Mouse (Mus musculus) forebrain, embryonic 16.5 days (tissue): ENCODE measurements around the gene Gxylt2. TPM values are rescaled to one million over a fixed set of nuclear protein-coding genes. Genes with fewer than 3 reads are reported as not detected.

Experiments
- ATAC-seq: fragments of 200-750 bp; cut with Nextera tagmentation; 2 replicates; pipeline ENCODE4 v1.8.0; 2017; ENCODE audit warnings: mild to moderate bottlenecking, moderate library complexity
- H3K27ac ChIP-seq: fragments of 300-500 bp; sonication (generic); 2 replicates; pipeline ENCODE4 v1.5.1; 2014; ENCODE audit warnings: low read length, control low read depth
- H3K27me3 ChIP-seq: fragments of 300-500 bp; sonication (generic); replicated peaks from 2 replicates; pipeline ENCODE4 v1.6.1; 2014; ENCODE audit warnings: low read length; ENCODE audit not compliant: control insufficient read depth, insufficient read depth
- H3K36me3 ChIP-seq: fragments of 300-500 bp; sonication (generic); 2 replicates; pipeline ENCODE4 v1.6.1; 2014; ENCODE audit not compliant: control insufficient read depth, insufficient read depth
- H3K4me1 ChIP-seq: fragments of 300-500 bp; sonication (generic); replicated peaks from 2 replicates; pipeline ENCODE4 v1.6.1; 2014; ENCODE audit warnings: low read length; ENCODE audit not compliant: control insufficient read depth, insufficient read depth
- H3K4me2 ChIP-seq: fragments of 300-500 bp; sonication (generic); 2 replicates; pipeline ENCODE4 v1.6.1; 2014; ENCODE audit warnings: mild to moderate bottlenecking, low read length, control low read depth
- H3K4me3 ChIP-seq: fragments of 300-500 bp; sonication (generic); replicated peaks from 2 replicates; pipeline ENCODE4 v1.5.1; 2014; ENCODE audit warnings: mild to moderate bottlenecking, low read length, control low read depth
- H3K9ac ChIP-seq: fragments of 300-500 bp; sonication (generic); replicated peaks from 2 replicates; pipeline ENCODE4 v1.6.1; 2014; ENCODE audit warnings: low read depth, low read length, control low read depth
- H3K9me3 ChIP-seq: fragments of 300-500 bp; sonication (generic); 2 replicates; pipeline ENCODE4 v1.6.1; 2016; ENCODE audit warnings: low read length; ENCODE audit not compliant: control insufficient read depth
- WGBS: fragments of 180-500 bp; shearing (Covaris S2); extraction: QIAGEN DNeasy Blood & Tissue Kit; methylation state at CpG from one replicate; pipeline ENCODE4 v1.1.7; 2014; 5-methylcytosine and 5-hydroxymethylcytosine counted together
- polyA plus RNA-seq: library from polyadenylated mRNA; unstranded; fragments of >200 nt; fragmentation: Nextera tagmentation; extraction: Ambion mirVana; gene quantifications from 2 replicates; pipeline ENCODE4 v1.2.1, GENCODE M21; 2015

Gxylt2 gene
- polyA plus RNA-seq: 0.60 and 1.0 TPM in 2 replicates

DNA sequence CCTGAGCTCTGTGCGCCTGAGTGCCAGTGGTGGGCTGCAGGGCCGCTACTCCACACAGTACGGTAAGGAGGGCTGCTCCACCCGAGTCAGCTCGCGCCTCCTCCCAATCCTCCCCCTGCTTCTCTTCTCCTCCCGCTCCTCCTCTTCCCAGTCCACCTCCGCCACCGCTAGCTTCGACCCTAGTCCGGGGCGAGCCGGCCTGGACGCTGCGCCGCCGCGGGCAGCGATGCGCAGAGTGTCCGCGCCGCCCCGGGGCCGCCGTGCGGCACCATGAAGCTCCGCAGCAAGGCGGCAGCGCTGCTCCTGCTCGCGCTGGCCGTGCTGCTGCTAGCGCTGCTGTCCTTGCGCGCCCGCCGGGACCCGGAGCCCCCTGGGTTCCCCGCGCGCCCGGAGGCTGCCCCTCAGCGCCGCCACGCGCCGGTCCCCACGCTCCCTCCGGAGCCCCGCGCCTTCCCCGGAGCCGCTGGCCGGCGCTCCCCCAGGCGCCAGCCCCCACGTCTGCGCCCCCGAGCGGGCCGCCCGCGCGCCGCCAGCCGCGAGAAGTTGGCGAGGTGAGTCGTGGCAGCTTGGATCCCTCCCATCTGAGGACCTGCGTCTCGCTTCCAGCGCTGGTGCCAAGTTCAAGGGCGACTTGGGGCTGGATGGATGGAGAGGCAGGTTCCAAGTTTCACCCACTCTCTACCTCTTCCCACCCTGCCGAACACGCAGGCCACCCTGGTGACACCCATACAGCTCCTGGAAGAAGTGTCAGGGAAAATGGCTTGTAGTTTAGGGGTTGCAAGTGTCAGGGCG is at the start of gene Gxylt2:
Gene Gxylt2 (plus strand): TSS at position 161 of the 792 bp plus-strand sequence.
- WGBS: under 1% methylated on average over 55 of the region's 77 CpGs
- H3K27me3 ChIP-seq: peaks cover 17% of the 10 kb centered on the region; the same call in 1 of the 2 replicates
- H3K4me2 ChIP-seq: peak within 1 kb of the TSS; percentile 92
- H3K4me3 ChIP-seq: peak within 1 kb of the TSS; percentile 71
- peak within 1 kb of the TSS; percentile 68 for H3K9ac ChIP-seq
- H3K27ac ChIP-seq: no peak within 1 kb of the TSS
- H3K9me3 ChIP-seq: no peaks in the 10 kb centered on the region
- H3K4me1 ChIP-seq: peaks cover 15% of the 10 kb centered on the region
- ATAC-seq: peak; percentile 92
- H3K36me3 ChIP-seq: no peaks in the 10 kb centered on the region

DNA sequence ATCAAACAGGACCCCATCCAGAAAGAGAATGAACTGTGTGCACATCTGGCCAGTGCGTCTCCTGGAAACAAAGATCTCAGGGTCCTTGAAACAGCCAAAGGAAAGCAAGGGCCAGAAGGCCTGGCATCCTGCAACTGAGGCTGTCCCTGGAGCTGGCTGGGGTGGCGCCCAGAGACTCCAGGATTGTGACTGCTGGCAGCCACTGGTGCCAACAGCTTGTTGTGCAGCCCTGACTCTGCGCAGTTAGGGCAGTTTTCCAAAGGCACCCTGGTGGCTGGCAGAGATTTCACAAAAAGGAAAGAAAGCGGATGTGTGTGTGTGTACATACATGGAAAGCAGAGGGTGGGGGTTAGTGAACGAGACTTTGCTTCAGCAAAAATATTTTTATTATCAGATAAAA is 44.1 kb upstream of the Gxylt2 start:
- Histone ChIP-seq H3K36me3 (no peaks in the 10 kb centered on the region; the same call in 1 of the 2 replicates), H3K4me3 (no peak overlapping the region), H3K27ac (no peak overlapping the region; the same call in 1 of the 2 replicates), H3K4me1 (peaks cover 12% of the 10 kb centered on the region), H3K9ac (no peak overlapping the region), H3K27me3 (no peaks in the 10 kb centered on the region), H3K4me2 (0 out of 2 replicates have a peak overlapping the region, but pooled peaks have one; percentile 6), H3K9me3 (no peaks in the 10 kb centered on the region)
- peak; percentile 88 for ATAC-seq
- 40% methylated on average over 5 of the region's 5 CpGs for WGBS

DNA sequence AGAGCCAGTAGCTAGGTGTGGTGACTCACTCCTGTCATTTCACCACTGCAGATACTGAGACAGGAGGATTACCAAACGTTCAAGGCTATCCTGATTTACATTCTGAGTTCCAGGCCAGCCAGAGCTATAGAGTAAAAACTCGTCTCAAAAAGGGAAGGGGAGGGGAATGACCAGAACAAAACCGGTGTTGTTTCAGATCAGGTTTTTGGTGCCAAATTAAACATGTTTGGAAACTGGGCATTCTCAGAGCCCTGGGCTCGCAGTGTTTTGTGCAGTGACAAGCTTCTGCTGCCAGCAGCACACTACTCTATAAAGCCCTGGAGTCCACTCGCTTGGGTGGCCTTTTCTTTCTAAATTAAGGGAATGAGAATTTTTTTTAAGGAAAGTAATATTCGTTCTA is 42.3 kb upstream of the Gxylt2 start:
- peak; percentile 32; the same call in 1 of the 2 replicates for ATAC-seq

DNA sequence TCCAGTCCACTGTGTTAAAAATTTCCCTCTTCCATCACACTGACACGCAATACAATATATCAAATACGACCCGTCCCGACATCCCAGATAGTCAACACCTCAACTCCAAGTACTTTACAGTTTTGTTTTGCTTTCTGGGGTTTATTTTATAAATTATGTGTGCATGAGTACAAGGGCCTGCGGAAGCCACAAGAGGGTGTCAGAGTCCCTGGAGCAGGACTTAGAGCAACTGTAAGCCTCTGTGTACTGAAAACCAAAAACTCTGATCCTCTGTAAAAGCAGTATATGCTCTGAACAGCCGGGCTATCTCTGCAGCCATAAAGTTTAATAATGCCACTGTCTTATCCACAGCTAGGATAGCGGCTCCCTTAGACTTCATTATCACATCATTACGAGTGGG is 36.9 kb upstream of the Gxylt2 start:
- Histone ChIP-seq H3K4me2 (no peak overlapping the region), H3K36me3 (no peaks in the 10 kb centered on the region; the same call in 1 of the 2 replicates), H3K4me3 (no peak overlapping the region), H3K27me3 (peaks cover 4% of the 10 kb centered on the region; the same call in 1 of the 2 replicates), H3K9me3 (no peaks in the 10 kb centered on the region), H3K27ac (no peak overlapping the region), H3K4me1 (peaks cover 10% of the 10 kb centered on the region), H3K9ac (no peak overlapping the region)
- no peak for ATAC-seq
- 88% methylated on average over 8 of the region's 8 CpGs for WGBS

More for the DNA sequence above, 42.3 kb upstream of the Gxylt2 start:
- WGBS: 51% methylated on average over 6 of the region's 6 CpGs
- no peak overlapping the region for H3K4me2 ChIP-seq
- no peaks in the 10 kb centered on the region for H3K9me3 ChIP-seq
- H3K27ac ChIP-seq: no peak overlapping the region
- no peaks in the 10 kb centered on the region for H3K27me3 ChIP-seq
- no peak overlapping the region for H3K4me3 ChIP-seq
- H3K36me3 ChIP-seq: no peaks in the 10 kb centered on the region; the same call in 1 of the 2 replicates
- peaks cover 12% of the 10 kb centered on the region for H3K4me1 ChIP-seq
- H3K9ac ChIP-seq: no peak overlapping the region

DNA sequence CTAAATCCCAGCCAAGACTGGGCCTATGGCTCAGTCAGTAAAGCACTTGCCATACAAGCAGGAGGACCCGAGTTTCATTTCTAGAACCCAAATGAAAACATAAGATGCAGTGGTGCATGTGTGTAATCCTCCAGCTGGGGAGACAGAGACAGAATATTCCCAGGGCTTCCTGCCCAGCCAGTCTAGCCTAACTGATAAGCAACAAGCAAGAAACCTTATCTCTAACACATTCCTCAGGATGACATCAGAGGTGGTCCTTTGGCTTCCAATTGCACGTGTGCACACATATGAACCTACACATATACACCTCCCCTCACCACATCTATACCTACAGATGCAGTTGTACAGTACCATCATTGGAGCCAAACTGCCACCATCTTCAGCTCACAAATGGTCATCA is 35.7 kb upstream of the Gxylt2 start:
- H3K36me3 ChIP-seq: no peaks in the 10 kb centered on the region; the same call in 1 of the 2 replicates
- no peak overlapping the region for H3K4me3 ChIP-seq
- ATAC-seq: no peak
- no peaks in the 10 kb centered on the region for H3K9me3 ChIP-seq
- no peak overlapping the region for H3K4me2 ChIP-seq
- H3K27ac ChIP-seq: no peak overlapping the region
- WGBS: 88% methylated on average over 2 of the region's 2 CpGs
- peaks cover 4% of the 10 kb centered on the region; the same call in 1 of the 2 replicates for H3K27me3 ChIP-seq
- no peak overlapping the region for H3K9ac ChIP-seq
- peaks cover 10% of the 10 kb centered on the region for H3K4me1 ChIP-seq

DNA sequence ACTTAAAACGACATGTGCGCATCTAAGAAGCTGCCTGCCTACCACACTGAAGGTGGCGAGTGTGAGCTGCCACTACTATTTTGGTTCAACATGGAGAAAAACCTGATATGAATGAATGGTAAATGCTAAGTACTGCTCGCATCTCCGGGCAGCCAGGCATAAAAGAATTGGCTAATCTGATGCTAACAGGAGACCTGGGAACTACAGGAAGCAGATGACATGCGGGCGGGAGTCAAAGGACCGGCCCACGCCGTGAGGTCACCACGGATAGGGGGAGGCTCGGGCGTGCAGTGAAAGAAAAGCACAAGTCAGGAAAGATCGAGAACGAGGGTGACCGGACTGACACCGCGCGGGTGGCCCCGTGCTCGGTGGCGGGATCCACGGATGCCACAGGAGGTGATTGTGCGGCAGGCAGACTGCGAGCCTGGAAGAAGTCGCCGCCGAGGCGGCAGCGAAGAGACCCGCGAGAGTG is 34.1 kb upstream of the Gxylt2 start:
- Histone ChIP-seq H3K27me3 (peaks cover 4% of the 10 kb centered on the region; the same call in 1 of the 2 replicates), H3K36me3 (no peaks in the 10 kb centered on the region), H3K4me2 (peak overlapping the region; percentile 99), H3K4me1 (peaks cover 10% of the 10 kb centered on the region), H3K4me3 (peak overlapping the region; percentile 82), H3K9ac (peak overlapping the region; percentile 54), H3K9me3 (no peaks in the 10 kb centered on the region), H3K27ac (no peak overlapping the region)
- under 1% methylated on average over 32 of the region's 32 CpGs for WGBS
- peak; percentile 54 for ATAC-seq

DNA sequence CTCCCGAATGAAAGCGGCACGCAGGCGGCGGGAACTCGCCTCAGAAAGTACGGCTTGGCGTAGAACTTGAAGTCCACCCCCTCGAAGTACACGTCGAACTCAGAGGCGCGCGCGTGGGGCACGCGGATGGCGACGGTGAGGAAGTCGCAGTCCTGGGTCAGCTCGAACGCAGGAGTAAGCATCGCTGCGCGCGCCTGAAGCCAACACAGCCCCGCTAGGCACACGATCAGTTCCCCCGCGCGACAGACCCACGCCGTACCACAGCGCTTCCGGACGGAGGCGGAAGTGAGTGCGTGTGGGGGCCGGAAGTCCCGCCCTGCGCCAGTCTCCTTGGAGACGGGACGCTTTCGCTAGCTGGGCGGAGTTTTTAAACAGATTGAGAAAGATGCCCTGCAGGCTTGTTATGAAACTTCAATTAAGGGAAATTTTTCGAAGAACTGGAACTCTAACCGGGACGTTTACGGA is 33.6 kb upstream of the Gxylt2 start, which contains the start of gene Shq1:
Gene Shq1 (minus strand): TSS at position 278 of the 465 bp plus-strand sequence.
- Histone ChIP-seq H3K9ac (peak within 1 kb of the TSS; percentile 54), H3K27me3 (peaks cover 4% of the 10 kb centered on the region; the same call in 1 of the 2 replicates), H3K4me2 (peak within 1 kb of the TSS; percentile 99), H3K9me3 (no peaks in the 10 kb centered on the region), H3K27ac (0 out of 2 replicates have a peak within 1 kb of the TSS, but pooled peaks have one; percentile 28), H3K36me3 (no peaks in the 10 kb centered on the region), H3K4me1 (peaks cover 10% of the 10 kb centered on the region), H3K4me3 (peak within 1 kb of the TSS; percentile 82)
- ATAC-seq: peak; percentile 98
- WGBS: under 1% methylated on average over 49 of the region's 49 CpGs

DNA sequence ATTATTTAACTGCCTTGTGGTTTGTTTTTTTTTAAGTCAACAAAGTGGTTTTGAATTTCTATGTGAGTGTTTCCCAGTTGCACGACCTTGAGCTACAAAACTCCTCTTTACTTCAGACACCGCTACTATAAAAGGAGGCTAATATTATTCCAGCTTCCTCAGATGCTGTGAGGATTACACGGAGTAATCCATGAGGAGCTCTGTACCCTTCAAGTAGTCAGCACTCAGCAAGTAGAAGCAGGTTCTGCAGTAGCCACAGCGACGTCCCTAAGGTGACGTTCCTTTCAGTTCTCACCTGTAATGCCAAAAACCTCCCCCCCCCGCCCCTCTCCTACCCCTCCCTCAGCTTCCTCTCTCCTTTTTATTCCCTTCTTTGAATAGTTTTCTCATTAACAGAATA is 33.1 kb upstream of the Gxylt2 start:
- Histone ChIP-seq H3K36me3 (no peaks in the 10 kb centered on the region), H3K4me3 (peak overlapping the region; percentile 82), H3K27ac (no peak overlapping the region), H3K27me3 (peaks cover 4% of the 10 kb centered on the region; the same call in 1 of the 2 replicates), H3K4me1 (peaks cover 10% of the 10 kb centered on the region), H3K9me3 (no peaks in the 10 kb centered on the region), H3K9ac (no peak overlapping the region), H3K4me2 (peak overlapping the region; percentile 99)
- 9% methylated on average over 7 of the region's 7 CpGs for WGBS
- peak; percentile 18; the same call in 1 of the 2 replicates for ATAC-seq

DNA sequence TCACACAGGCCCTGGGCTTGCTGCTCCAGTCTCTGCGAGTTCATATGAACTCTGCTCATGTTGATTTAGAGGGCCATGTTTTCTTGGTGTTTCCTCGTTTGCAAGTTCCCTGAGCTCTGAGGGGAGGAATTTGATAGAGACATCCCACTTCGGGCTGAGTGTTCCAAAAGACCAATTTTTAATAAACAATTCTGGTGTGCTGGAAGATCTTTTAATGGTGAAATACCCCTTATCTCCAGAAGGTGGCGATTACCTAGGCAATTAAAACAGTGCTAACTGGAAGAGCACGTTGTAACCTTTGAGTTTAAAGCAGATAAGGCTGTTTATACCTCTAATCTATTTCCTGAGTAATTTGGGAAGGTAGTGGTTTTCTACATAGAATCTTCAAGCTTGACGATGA is 29.6 kb upstream of the Gxylt2 start:
- no peak for ATAC-seq

More for the DNA sequence above, 29.6 kb upstream of the Gxylt2 start:
- Histone ChIP-seq H3K4me1 (peaks cover 10% of the 10 kb centered on the region), H3K27me3 (peaks cover 4% of the 10 kb centered on the region; the same call in 1 of the 2 replicates), H3K4me3 (no peak overlapping the region), H3K9me3 (no peaks in the 10 kb centered on the region), H3K9ac (no peak overlapping the region), H3K4me2 (no peak overlapping the region), H3K36me3 (no peaks in the 10 kb centered on the region), H3K27ac (no peak overlapping the region)
- 22% methylated on average over 6 of the region's 6 CpGs for WGBS
